In genomic region chr17:88336140-88336769, GRCm38 (mm10) we compare ENCODE assay signal across 9 mouse cellular contexts.
DNase-seq lines count a peak whose midpoint lies in the region; ATAC-seq lines count a peak whose summit lies in the region.
"Had no signal": no experiment of that assay in that cellular context is flagged by ENCODE, and none has a peak within 500 bp of the region (broad histone marks: within the 10 kb centered on the region; RNA-seq: fewer than 3 reads in every experiment).

No protein-coding gene starts in this region.

- peak; percentile 78 for DNase-seq in heart, adult 18-20 months
- peak; percentile 64 for DNase-seq in brain, embryonic 18.5 days (ENCODE audit: low read depth, low spot score)
- DNase-seq in frontal cortex, postnatal 36 days (ENCODE audit: low spot score in 2 of 2) = peak; percentile 36 to 51
- DNase-seq in layer of hippocampus, postnatal 14 days (ENCODE audit: low spot score in 2 of 2) = peak; percentile 49 to 85
- DNase-seq in embryonic facial prominence, embryonic 10.5 days (ENCODE audit: low spot score) = no peak
- no peak for DNase-seq in hindbrain, embryonic 10.5 days (ENCODE audit: low spot score)

- no peaks in the 10 kb centered on the region; the same call in 1 of the 2 replicates for H3K4me1 ChIP-seq in heart, embryonic 12.5 days (replicated peaks)
- no peaks in the 10 kb centered on the region for H3K4me1 ChIP-seq in embryonic facial prominence, embryonic 10.5 days
- H3K4me1 ChIP-seq in hindbrain, embryonic 10.5 days (replicated peaks) = 0 out of 2 replicates have a peak, but pooled peaks cover 6% of the 10 kb centered on the region
- H3K4me1 ChIP-seq: hindbrain, embryonic 15.5 days had no signal

- H3K9ac ChIP-seq in heart, embryonic 12.5 days = no peak overlapping the region
- H3K9ac ChIP-seq: hindbrain, embryonic 15.5 days had no signal

- H3K4me2 ChIP-seq in heart, embryonic 12.5 days = no peak overlapping the region
- H3K4me2 ChIP-seq: hindbrain, embryonic 15.5 days had no signal

- no peak overlapping the region for H3K27ac ChIP-seq in heart, embryonic 12.5 days (ENCODE audit: poor library complexity, severe bottlenecking)
- no peak overlapping the region for H3K27ac ChIP-seq in embryonic facial prominence, embryonic 10.5 days (replicated peaks)
- H3K27ac ChIP-seq in hindbrain, embryonic 10.5 days = no peak overlapping the region
- H3K27ac ChIP-seq: hindbrain, embryonic 15.5 days had no signal

- 0 out of 2 replicates have a peak, but pooled peaks cover 2% of the 10 kb centered on the region for H3K9me3 ChIP-seq in heart, embryonic 12.5 days (replicated peaks)
- no peaks in the 10 kb centered on the region; the same call in none of the 2 replicates for H3K9me3 ChIP-seq in embryonic facial prominence, embryonic 10.5 days
- H3K9me3 ChIP-seq in hindbrain, embryonic 10.5 days = peaks cover 2% of the 10 kb centered on the region; the same call in 1 of the 2 replicates
- H3K9me3 ChIP-seq: hindbrain, embryonic 15.5 days had no signal

- no peaks in the 10 kb centered on the region for H3K27me3 ChIP-seq in heart, embryonic 12.5 days (replicated peaks)
- H3K27me3 ChIP-seq in embryonic facial prominence, embryonic 10.5 days (replicated peaks; ENCODE audit: low read depth, poor library complexity, severe bottlenecking) = no peaks in the 10 kb centered on the region
- H3K27me3 ChIP-seq in hindbrain, embryonic 10.5 days (ENCODE audit: insufficient read depth, poor library complexity, severe bottlenecking) = peaks cover 13% of the 10 kb centered on the region
- H3K27me3 ChIP-seq: hindbrain, embryonic 15.5 days had no signal

- H3K4me3 ChIP-seq in heart, embryonic 12.5 days = no peak overlapping the region
- no peak overlapping the region for H3K4me3 ChIP-seq in embryonic facial prominence, embryonic 10.5 days
- no peak overlapping the region for H3K4me3 ChIP-seq in hindbrain, embryonic 10.5 days
- H3K4me3 ChIP-seq: hindbrain, embryonic 15.5 days had no signal

- 33% methylated on average over 3 of the region's 3 CpGs for WGBS in heart, embryonic 12.5 days
- 65% methylated on average over 3 of the region's 3 CpGs for WGBS in embryonic facial prominence, embryonic 10.5 days
- 67% methylated on average over 3 of the region's 3 CpGs for WGBS in hindbrain, embryonic 10.5 days

- no peaks in the 10 kb centered on the region for H3K36me3 ChIP-seq in heart, embryonic 12.5 days
- no peaks in the 10 kb centered on the region for H3K36me3 ChIP-seq in embryonic facial prominence, embryonic 10.5 days (replicated peaks)
- no peaks in the 10 kb centered on the region for H3K36me3 ChIP-seq in hindbrain, embryonic 10.5 days
- H3K36me3 ChIP-seq: hindbrain, embryonic 15.5 days had no signal

- no peak for ATAC-seq in heart, embryonic 12.5 days (ENCODE audit: insufficient number of reproducible peaks, low FRiP score)
- ATAC-seq in activated CD4-positive, CD25-positive, alpha-beta regulatory T cell, adult 4 months = no peak

Comparison
In these comparisons a context has a peak if more than half of its experiments do, and no peak if none do; other contexts are left out.
1. DNase-seq: peak in heart, adult 18-20 months (2 of 2), brain, embryonic 18.5 days (single experiment), frontal cortex, postnatal 36 days (2 of 2) and layer of hippocampus, postnatal 14 days (2 of 2); none in embryonic facial prominence, embryonic 10.5 days (single experiment) and hindbrain, embryonic 10.5 days (single experiment).